Mouse (Mus musculus) heart, postnatal 0 days (tissue): Measurements from ENCODE around the gene Baat. TPM values are rescaled to one million over a fixed set of nuclear protein-coding genes. Genes with fewer than 3 reads are reported as not detected.

ENCODE experiments used
- polyA plus RNA-seq: library from polyadenylated mRNA; unstranded; fragments of >200 nt; fragmentation: Nextera tagmentation; extraction: Ambion mirVana; gene quantifications from 2 replicates; pipeline ENCODE4 v1.2.1, GENCODE M21; 2015
- total RNA-seq: library from RNA; depleted of rRNA; stranded (reverse); fragments of >200 nt; gene quantifications from 2 replicates; pipeline ENCODE4 v1.2.3, GENCODE M21; 2014; ENCODE audit warnings: low replicate concordance; rRNA removed

Baat gene
- total and polyA plus RNA-seq, 2 experiments from 2014 or later: not detected

Other genes with a start within 250 kb of the Baat start
- gene Acnat2, start 98.4 kb downstream of the Baat start, total RNA-seq: not detected in 2 replicates
- not detected in 2 replicates for gene Acnat2, start 98.4 kb downstream of the Baat start, polyA plus RNA-seq
- gene Acnat1, start 32.6 kb downstream of the Baat start, total RNA-seq: not detected in 2 replicates
- gene Acnat1, start 32.6 kb downstream of the Baat start, polyA plus RNA-seq: not detected in 2 replicates
- gene Mrpl50, start 14.5 kb upstream of the Baat start, total RNA-seq: 22.1 and 36.6 TPM in 2 replicates
- gene Mrpl50, start 14.5 kb upstream of the Baat start, polyA plus RNA-seq: 53.3 and 54.6 TPM in 2 replicates
- gene Zfp189, start 14.6 kb upstream of the Baat start, total RNA-seq: 3.3 and 4.2 TPM in 2 replicates
- 4.7 and 4.8 TPM in 2 replicates for gene Zfp189, start 14.6 kb upstream of the Baat start, polyA plus RNA-seq
- 0.27 and 2.3 TPM in 2 replicates for gene Aldob, start 43.0 kb upstream of the Baat start, total RNA-seq
- gene Aldob, start 43.0 kb upstream of the Baat start, polyA plus RNA-seq: 0.12 and 0.22 TPM in 2 replicates
- 56.4 and 110 TPM in 2 replicates for gene Tmem246, start 91.3 kb upstream of the Baat start, total RNA-seq
- gene Tmem246, start 91.3 kb upstream of the Baat start, polyA plus RNA-seq: 54.5 and 56.5 TPM in 2 replicates
- gene Rnf20, start 125.4 kb upstream of the Baat start, total RNA-seq: 10.7 and 26.5 TPM in 2 replicates
- gene Rnf20, start 125.4 kb upstream of the Baat start, polyA plus RNA-seq: 18.8 and 19.6 TPM in 2 replicates
- not detected in 2 replicates for gene Ppp3r2, start 175.5 kb upstream of the Baat start, total RNA-seq
- gene Ppp3r2, start 175.5 kb upstream of the Baat start, polyA plus RNA-seq: not detected in 2 replicates